Mouse (Mus musculus) myocyte (in vitro differentiated cells): Measurements from ENCODE around the gene Golim4.

ENCODE experiments used
- CEBPB ChIP-seq: IDR thresholded peaks from 2 replicates; pipeline ENCODE4 v1.6.1; 2011; ENCODE audit warnings: mild to moderate bottlenecking, moderate library complexity; ENCODE audit not compliant: poor library complexity, insufficient read depth, severe bottlenecking
- E2F4 ChIP-seq: IDR thresholded peaks from one replicate; pipeline ENCODE4 v1.6.1; 2011; ENCODE audit warnings: mild to moderate bottlenecking, control low read depth, moderate library complexity; ENCODE audit not compliant: insufficient read depth
- MAX ChIP-seq: IDR thresholded peaks from one replicate; pipeline ENCODE4 v1.6.1; 2011; ENCODE audit warnings: low read depth, mild to moderate bottlenecking, control low read depth
- MYOD1 ChIP-seq, 3 experiments: IDR thresholded peaks; one replicate each; pipeline ENCODE4 v1.6.1; 2011; ENCODE audit warnings: control low read depth in 2 of 3, low read depth in 2 of 3, mild to moderate bottlenecking in 2 of 3, moderate library complexity in 1 of 3; ENCODE audit not compliant: insufficient read length in 2 of 3, control insufficient read depth in 1 of 3
- MYOG ChIP-seq, 3 experiments: IDR thresholded peaks; one replicate each; pipeline ENCODE4 v1.6.1; 2011; ENCODE audit warnings: control low read depth in 2 of 3, low read depth in 2 of 3, mild to moderate bottlenecking in 2 of 3; ENCODE audit not compliant: insufficient read length in 2 of 3, control insufficient read depth in 1 of 3, insufficient read depth in 1 of 3
- POLR2A ChIP-seq: IDR thresholded peaks from one replicate; pipeline ENCODE4 v1.6.1; 2011; ENCODE audit warnings: low read depth, mild to moderate bottlenecking, control low read depth, moderate library complexity; ENCODE audit not compliant: insufficient read length
- POLR2AphosphoS2 ChIP-seq: IDR thresholded peaks from one replicate; pipeline ENCODE4 v1.6.1; 2011; ENCODE audit warnings: low read depth, control low read depth; ENCODE audit not compliant: insufficient read length
- SRF ChIP-seq: IDR thresholded peaks from one replicate; pipeline ENCODE4 v1.6.1; 2011; ENCODE audit warnings: low read depth; ENCODE audit not compliant: control insufficient read depth, insufficient read length
- TCF12 ChIP-seq: IDR thresholded peaks from one replicate; pipeline ENCODE4 v1.6.1; 2011; ENCODE audit warnings: mild to moderate bottlenecking, control low read depth; ENCODE audit not compliant: poor library complexity, insufficient read depth, severe bottlenecking
- TCF3 ChIP-seq: IDR thresholded peaks from one replicate; pipeline ENCODE4 v1.6.1; 2011; ENCODE audit warnings: low read depth, control low read depth; ENCODE audit not compliant: insufficient read length
- USF1 ChIP-seq: IDR thresholded peaks from one replicate; pipeline ENCODE4 v1.6.1; 2011; ENCODE audit warnings: low read depth, mild to moderate bottlenecking, control low read depth, moderate library complexity

DNA sequence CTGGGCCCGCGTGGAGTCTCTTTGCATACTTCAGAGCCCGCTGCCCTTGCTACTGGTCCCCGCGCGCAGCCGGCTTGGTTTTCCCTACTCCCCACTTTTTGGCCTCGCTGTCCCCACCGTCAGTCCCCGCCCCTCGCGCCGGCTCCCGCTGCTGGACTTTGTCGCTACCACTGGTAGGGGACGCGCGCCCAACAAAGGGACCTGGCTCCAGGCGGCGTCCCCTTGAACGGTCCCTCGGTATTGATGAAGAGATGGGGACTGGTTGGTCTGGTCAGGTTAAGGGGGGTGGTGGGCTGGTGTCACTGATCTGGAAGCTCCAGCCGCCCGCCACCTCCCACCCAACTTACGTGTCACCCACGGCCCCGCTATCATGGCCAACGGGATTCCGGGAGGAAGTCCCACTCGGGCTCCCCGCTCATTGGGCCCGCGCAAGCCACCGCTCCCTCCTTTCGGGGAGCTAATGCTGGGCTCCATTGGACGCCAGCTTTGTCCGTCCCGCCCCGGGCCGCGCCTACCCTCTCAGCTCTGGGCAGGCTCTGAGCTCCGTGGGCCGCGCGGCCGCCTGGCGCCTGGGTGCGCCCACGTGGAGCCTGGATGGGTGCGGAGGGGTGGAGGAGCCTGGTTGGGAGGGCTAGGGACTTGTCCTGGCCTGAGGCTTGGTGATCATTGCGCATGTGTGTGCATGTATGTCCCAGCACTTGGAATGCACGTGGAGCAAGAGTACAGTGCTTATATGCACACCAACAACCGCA, at the start of gene Golim4:
- TF ChIP-seq MYOD1 (IDR thresholded peaks at IDR 0.05; ENCODE audit: control insufficient read depth in 1 of 3, insufficient read length in 2 of 3, low read depth in 2 of 3), result no peak
- no peak for TF ChIP-seq MAX
- no peak for TF ChIP-seq SRF
- TF ChIP-seq POLR2A, result peak; percentile 79
- no peak for TF ChIP-seq CEBPB
- TF ChIP-seq MYOG (IDR thresholded peaks at IDR 0.05; ENCODE audit: control insufficient read depth in 1 of 3, insufficient read depth in 1 of 3, insufficient read length in 2 of 3, low read depth in 2 of 3), result peak in 2 of 3 experiments; percentile 12 to 17
- no peak for TF ChIP-seq TCF12
- TF ChIP-seq USF1, result peak; percentile 3
- no peak for TF ChIP-seq TCF3
- no peak for TF ChIP-seq E2F4
- TF ChIP-seq POLR2AphosphoS2, result peak; percentile 57
